Mouse (Mus musculus) testis, adult 2 months (tissue): ENCODE data around the gene N4bp3.

Source experiments
- CTCF ChIP-seq: fragments of 200-500 bp; IDR thresholded peaks from 2 replicates; pipeline ENCODE4 v1.5.1; 2012; ENCODE audit warnings: low read depth, mild to moderate bottlenecking, inconsistent platforms, low read length, moderate library complexity; ENCODE audit not compliant: control insufficient read depth, insufficient read depth, insufficient replicate concordance
- POLR2A ChIP-seq: fragments of 200-500 bp; IDR thresholded peaks from 2 replicates; pipeline ENCODE4 v1.6.1; 2012; ENCODE audit warnings: low read depth, mild to moderate bottlenecking, inconsistent platforms, low read length, moderate library complexity; ENCODE audit not compliant: control insufficient read depth

DNA sequence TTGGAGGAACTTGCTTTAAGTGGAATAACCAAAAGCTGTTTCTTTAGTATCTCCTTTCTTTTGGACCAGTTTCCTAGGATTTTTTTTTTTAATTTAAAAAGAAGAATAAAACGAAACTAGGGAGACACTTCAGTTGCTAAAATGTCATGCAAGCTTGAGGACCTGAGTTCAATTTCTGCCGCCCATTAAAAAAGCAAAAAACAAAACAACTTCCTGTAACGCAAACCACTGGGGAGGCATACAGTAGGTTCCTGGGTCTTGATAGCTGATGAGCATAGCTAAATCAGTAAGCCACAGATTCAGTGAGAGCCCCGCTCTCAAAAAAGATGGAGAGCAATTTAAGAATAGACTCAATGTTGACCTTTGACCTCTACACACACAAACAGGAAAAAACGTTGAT, 12.1 kb downstream of the N4bp3 start:
- no peak for TF ChIP-seq CTCF
- TF ChIP-seq POLR2A: no peak
